Mouse (Mus musculus): ENCODE results near the gene Rbpms2.
"Not testable (repeated sequence)": the region's sequence is repeated elsewhere in the genome, so short reads cannot be mapped to it uniquely, and the experiment has no call there.

Rbpms2 gene

GRCm38 (mm10) chr9:65657218-65657617 lies 27.8 kb downstream of the Rbpms2 start:
- no peak for DNase-seq (ENCODE audit: low spot score in 2 of 2)

DNA sequence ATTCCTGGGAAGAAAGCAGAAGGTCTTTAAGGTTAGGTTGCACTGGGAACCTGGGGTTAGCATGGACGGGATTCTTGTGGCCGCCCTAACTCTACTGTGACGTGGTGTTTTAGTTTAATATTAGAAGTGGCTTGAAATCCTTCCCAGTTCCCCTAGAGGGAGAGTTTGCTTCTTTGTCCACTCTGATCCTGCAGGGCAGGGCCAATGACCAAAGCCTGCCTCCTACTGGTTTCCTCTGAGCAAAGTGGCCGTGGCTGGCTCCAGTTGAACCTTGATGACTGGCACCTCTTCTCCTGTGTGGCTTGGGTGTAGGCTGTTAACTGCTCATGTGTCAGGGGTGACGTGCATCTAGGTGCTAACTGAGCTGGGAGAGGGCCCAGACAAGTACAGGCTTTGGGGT lies 31.6 kb downstream of the Rbpms2 start:
- DNase-seq (ENCODE audit: low spot score in 2 of 2) = no peak

DNA sequence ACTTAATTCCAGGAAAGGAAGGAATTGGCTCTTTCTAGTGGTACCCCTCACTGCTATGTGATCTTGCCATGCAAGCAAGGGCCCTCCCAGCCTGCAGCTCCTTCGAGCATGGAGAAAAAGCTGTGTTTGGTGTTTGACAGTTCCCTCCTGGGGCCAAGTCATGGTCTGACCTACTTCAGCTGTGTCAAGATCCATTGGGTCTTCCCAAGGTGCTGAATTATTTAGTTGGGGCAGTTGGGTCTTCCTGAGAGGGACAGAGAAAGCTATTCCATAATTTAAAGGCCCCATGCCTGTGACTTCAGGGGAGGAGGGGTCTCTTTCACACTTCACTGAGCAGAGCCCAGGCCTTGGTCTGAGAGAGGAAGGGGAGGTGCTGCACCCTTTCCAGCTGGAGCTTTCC lies 32.0 kb downstream of the Rbpms2 start:
- DNase-seq (ENCODE audit: low spot score in 2 of 2) = no peak

DNA sequence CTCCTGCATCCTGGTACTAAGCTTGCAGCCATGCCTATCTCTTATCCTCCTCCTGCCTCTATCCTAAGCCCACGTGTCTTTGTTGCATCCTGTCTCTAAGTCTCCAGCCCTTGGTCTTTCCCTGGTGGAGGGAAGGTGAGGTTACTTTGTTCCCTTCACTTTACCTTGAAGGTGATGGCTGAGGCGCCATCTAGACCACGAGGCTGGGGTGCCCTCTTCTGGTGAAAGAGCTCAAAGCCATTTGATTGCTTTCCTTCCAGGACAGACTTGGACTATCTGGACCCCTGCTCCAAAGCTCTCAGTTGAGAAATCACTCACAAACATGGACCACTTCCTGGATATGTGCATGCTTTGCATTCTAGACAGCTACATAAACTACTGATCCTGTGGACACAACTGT lies 34.7 kb downstream of the Rbpms2 start:
- DNase-seq (ENCODE audit: low spot score in 2 of 2) = peak in 1 of 2 experiments; percentile 53

DNA sequence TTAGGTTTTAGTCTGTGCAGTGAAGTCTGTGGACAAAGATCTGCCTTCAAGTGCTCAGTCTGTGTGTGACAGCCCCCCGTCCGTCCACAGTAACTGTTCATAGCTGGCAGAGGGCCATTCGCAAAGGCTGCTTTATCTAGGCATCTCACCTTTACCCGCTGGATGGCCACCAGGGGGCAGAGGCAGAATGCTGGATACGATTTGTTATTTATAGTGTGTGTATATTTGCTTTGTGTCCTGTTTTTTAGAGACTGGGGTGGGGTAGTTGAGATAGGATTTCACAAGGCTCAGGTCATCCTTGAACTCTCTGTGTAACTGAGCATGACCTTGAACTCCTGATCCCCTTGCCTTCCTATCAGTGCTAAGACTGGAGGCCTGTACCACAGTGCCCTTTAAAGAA lies 36.6 kb downstream of the Rbpms2 start:
- peak in 1 of 2 experiments; percentile 46 for DNase-seq (ENCODE audit: low spot score in 2 of 2)

DNA sequence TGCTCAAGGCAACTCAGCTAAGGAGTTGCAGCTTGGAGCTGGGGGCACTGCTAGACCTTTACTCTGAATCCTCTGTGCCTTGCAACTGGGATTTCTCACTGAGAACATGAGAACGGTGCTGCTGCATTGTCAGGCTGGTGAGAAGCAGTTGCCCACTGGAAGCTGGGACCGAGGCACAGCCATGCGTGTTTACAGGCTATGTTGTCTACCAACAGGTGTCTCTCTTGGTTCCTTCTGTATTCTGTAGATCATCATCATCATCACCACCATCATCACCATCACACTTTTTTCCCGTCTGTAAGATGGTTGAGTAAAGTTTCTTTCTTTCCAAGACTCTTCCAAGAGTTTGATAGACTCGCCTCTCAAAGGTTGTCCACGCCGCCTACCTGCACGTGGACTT lies 38.3 kb downstream of the Rbpms2 start, which contains the start of gene Oaz2:
Oaz2 (plus strand) TSS at position 301 of the 400 bp plus-strand sequence.
- no peak for DNase-seq (ENCODE audit: low spot score in 2 of 2)

DNA sequence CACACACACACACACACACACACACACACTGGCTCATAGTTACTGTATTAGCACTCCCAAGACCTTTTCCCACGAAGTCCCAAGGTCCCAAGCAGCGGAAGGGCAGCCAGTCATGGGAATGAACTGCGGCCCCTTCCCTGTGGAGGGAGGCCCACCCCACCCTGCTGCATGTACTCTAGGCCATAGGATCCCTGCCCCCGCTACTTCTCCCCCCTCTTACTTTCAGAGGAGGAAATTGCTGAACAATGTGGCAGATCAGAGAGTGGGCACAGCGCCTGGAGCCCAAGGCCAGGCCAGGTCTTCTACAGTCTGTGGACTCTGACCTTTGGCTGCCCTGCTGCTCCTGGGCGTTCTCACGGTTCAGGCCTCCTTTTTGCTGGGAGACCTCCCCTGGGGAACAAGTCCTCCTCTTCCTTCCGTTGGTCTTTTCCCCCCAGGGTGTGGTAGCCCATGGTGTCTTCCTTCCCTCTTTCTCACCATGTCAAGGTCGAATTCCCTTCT lies 42.0 kb downstream of the Rbpms2 start:
- DNase-seq (ENCODE audit: low spot score in 2 of 2) = no peak

GRCm38 (mm10) chr9:65672996-65673395 lies 43.5 kb downstream of the Rbpms2 start:
- DNase-seq (ENCODE audit: low spot score in 2 of 2) = no peak

DNA sequence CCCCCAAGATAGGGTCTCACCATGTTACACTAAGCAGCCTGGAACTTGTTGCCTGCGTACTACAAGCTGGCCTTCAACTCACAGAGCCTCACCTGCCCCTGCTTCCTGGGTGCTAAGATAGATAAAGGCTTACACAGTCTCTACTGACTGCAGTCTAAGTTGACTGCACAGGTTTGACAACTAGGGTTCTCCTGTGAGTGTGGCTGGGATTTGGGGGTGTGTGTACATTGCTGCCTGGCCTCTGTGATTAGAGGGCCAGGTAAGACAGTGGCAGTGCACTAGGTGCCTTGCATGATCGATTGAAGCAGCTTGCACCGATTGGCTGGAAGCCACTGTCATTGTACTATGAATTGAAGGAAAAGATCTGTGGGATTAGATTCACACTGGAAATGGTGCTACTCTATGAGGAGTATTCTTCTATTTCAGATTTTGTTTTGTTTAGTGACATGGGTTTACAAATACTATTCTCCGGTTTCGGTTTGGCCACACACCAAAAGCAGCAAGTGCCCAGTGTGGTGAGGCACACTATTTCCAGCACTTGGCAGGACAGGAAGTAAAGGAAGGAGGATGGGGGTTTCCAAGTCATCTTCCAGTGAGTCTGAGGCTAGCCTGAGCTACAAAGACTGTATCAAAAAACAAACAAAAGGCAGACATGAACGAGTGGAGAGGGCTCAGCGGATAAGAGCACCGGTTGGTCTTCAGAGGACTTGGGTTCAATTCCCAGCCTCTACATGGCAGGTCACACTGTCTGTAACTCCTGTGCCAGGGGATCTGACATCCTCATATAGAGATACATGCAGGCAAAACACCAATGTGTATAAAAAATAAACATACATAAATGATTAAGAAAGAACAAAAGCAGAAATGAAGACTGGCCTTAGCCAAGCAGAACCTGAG lies 46.3 kb downstream of the Rbpms2 start:
- DNase-seq (ENCODE audit: low spot score in 2 of 2) = no peak

DNA sequence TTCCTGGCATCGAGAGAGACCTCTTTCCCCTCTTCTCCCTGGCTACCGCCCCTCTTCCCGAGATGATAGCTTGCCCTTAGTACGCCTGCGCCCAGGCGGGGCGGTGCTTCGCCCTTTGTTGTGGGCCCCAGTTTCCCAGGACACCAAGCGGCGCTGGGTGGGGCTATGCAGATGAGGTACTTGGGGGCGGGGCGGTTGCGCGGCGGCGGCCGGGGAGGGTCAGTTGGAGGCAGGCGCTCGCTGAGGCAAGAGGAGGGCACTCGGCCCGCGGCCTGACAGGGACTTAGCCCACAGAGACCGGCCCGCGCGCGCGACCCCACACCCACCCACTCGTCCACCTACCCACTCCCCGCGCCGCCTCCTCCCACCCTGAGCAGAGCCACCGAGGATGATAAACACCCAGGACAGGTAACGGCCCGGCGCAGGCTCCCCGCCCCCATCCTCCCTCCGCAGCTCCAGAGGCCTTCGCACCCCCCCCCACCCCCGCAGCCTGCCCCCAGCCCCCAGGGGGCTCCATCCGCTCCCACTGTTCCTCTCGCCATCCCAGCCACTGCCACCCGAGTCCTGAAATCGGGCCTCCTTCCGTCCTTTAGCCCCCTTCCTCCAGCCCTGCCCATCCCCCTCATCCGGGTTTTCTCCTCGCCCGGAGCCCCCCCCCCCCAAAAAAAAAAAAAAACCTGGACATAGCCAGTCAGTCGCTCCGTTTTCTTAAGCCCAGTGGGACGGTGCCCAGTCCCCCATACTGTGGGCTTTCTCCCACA lies 47.1 kb downstream of the Rbpms2 start:
- peak; percentile 89 to 94 for DNase-seq (ENCODE audit: low spot score in 2 of 2)

GRCm38 (mm10) chr9:65677119-65677462 lies 47.6 kb downstream of the Rbpms2 start:
- no peak for DNase-seq (ENCODE audit: low spot score in 2 of 2)

DNA sequence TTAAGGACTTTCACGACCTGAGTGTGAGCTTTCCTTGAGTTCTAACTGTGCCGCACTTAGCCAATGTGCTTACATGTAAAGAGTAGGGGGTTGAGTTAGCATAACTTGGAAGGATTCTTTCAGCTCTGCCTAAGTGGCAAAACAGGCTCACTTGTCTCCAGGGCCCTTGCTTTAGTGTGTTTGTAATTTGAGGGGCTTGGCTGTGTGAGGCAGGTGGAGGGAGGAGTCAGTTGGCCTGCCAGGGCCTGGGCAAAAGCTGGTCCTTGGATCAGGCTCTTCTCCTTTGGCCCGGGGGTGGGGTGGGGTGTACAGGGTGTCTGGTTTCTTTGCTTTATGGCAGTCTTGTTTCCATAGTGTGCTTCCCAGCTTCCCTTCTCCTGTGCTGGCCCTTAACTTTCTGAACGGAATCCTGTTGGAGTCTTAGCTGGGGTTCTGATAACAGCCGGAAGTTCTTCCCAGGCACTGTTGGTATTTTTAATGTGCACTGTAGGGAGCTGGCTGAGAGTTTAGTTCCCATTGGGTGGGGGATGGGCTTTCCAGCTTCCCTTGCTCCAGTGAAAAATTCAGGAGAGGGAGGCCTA lies 49.8 kb downstream of the Rbpms2 start:
- DNase-seq (ENCODE audit: low spot score in 2 of 2) = peak in 1 of 2 experiments; percentile 24

DNA sequence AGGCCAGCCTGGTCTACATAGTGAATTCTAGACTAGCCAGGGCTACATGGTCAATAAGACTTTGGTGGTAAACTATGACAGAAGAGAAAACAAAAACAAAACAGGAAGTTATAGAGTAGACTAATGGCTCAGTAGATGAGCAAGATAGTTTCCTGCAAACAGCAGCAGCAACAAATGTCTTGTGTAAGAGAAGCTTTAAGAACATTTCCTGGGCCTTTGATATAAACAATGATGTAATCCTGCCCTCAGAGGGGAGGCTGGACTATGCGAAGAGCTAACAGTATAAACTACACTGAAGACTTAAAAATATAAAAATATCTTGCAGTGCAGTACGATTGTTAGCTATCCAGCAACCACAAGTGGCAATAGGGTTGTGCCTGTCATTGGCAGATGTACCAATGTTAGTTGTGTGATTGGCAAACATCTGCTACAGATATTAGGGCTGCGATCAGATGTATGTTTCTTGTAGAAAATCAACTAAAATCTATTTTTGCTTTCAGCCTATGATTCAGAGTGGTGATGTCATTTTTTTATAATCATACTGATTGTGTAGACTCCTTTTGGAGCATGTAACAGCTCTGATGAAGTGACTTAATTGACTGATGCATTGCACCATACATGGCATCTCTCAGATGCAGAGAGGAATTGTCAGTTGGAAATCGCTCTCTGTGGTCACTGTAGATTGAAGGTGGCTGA lies 51.6 kb downstream of the Rbpms2 start:
- no peak for DNase-seq (ENCODE audit: low spot score in 2 of 2)

GRCm38 (mm10) chr9:65681634-65681940 lies 52.1 kb downstream of the Rbpms2 start:
- DNase-seq (ENCODE audit: low spot score in 2 of 2) = no peak

DNA sequence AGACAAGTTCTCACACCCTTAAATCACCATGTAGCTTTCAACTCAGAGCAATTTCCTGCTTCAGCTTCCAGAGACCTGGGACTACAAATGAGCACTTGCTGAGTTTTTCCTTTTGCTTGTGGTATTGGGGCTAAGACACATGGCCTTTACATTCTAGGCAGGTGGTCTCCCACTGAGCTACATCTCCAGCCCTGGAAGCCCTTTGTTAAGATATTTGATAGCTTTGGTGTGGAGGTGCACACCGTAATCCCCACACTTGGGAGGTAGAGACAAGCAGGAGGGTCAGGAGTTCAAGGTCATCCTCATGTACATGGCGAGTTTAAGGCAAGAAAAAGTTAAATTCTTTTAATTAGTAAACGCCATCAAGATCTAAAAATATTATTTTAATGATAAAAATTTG lies 52.7 kb downstream of the Rbpms2 start:
- DNase-seq (ENCODE audit: low spot score in 2 of 2) = no peak

GRCm38 (mm10) chr9:65682994-65683393 lies 53.5 kb downstream of the Rbpms2 start:
- DNase-seq (ENCODE audit: low spot score in 2 of 2) = no peak

DNA sequence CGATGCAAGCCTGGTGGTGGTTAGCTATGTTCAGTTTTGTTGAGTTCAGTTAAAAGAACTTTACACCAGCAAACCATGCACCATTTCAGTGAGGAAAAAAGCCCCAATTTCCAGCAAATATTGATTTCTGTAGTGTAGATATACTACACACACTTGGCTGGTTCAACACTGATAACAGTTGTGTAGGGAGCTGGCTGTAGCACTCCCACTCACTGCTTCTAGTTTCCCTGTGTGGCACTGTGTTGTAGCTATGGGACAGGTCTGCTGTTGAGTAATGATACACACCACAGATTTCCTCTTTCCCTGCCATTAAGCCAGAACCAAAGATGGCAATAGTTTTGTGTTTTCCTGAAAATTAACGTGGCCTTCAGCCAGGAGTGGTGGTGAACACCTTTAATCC lies 55.3 kb downstream of the Rbpms2 start:
- no peak for DNase-seq (ENCODE audit: low spot score in 2 of 2)

GRCm38 (mm10) chr9:65689869-65690268 lies 60.4 kb downstream of the Rbpms2 start:
- not testable (repeated sequence) for DNase-seq (ENCODE audit: low spot score in 2 of 2)

- DNase-seq (ENCODE audit: low spot score in 2 of 2) = no peak
Observed at GRCm38 (mm10) chr9:65692466-65692865, 63.0 kb downstream of the Rbpms2 start.

DNA sequence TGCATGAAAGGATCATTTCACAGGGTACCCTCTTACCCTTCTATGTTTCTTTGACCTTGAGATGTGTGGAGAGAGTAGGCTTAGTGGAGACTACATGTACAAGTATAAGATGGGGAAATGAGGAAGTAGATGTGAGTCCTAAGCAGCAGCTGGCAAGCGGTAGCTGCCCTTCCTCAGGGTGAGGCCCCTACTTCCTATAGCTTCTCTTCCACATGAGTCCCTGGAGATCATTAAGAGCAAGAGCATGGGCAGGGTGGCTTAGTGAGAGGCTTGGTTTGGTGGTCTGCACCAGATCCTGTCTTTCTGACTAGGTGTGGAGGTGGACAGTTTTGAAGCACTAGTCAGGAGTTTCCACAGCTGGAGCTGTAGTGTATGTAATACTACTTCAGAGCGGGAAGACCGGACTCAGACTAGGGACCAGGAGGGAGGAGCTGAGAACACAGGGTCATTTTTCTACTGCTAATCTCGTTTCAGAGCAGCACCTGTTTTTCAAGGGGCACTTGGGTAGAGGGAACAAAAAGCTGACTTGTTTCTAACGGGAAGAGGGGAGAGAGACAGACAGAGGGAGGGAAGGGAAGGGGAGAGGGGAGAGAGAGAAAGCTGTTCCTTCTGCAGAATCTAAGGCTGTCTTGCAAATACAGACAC lies 63.6 kb downstream of the Rbpms2 start:
- DNase-seq (ENCODE audit: low spot score in 2 of 2) = no peak

GRCm38 (mm10) chr9:65695646-65696045 lies 66.2 kb downstream of the Rbpms2 start:
- DNase-seq (ENCODE audit: low spot score in 2 of 2) = peak in 1 of 2 experiments; percentile 30
